Mouse (Mus musculus): ENCODE measurements around the gene Tgfb2. TPM values are rescaled to one million over a fixed set of nuclear protein-coding genes. Genes with fewer than 3 reads are reported as not detected.

The Tgfb2 gene
- 0.18 to 0.72 TPM in 2 of 4 replicates, not detected in the others for total RNA-seq (2023; ENCODE audit: inconsistent age)

GRCm38 (mm10) chr1:186705915-186706248 is at the start of gene Tgfb2:
TSS of gene Tgfb2 (minus strand) at chr1:186705989.

GRCm38 (mm10) chr1:186748724-186749653 is 43.2 kb upstream of the Tgfb2 start, which contains the start of gene Rrp15:
TSS of gene Rrp15 (minus strand) at chr1:186749358.

Other genes with a start within 250 kb of the Tgfb2 start
- gene Rrp15, start 43.4 kb upstream of the Tgfb2 start, total RNA-seq (2023; ENCODE audit: inconsistent age) = 23.5 to 28.5 TPM (median 25.4 TPM) in 4 replicates